Mouse (Mus musculus): ENCODE measurements around the gene Thap11. TPM values are rescaled to one million over a fixed set of nuclear protein-coding genes. Genes with fewer than 3 reads are reported as not detected.
"Not testable (repeated sequence)": the region's sequence is repeated elsewhere in the genome, so short reads cannot be mapped to it uniquely, and the experiment has no call there.

Gene Thap11
- polyA plus RNA-seq, 1 experiment from 2014 or later = 55.8 TPM

DNA sequence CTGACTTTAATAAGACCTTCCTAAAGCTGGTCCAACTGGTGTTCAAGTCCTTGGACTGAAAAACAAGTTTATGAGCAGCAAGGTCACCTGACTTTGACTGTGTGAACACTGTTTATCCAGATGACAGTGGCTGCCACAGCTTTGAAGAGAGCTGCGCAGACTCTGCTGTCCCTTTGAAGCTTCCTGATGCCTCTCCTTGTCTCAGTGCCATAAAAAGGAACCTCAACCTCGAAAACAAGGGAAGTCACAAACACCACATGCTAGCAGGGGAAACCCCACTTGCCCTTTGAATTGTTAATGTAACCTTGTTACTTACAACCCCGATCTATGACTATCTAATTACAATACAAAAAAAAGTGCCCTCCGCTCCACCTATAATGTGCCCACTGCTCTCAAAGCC, 29.4 kb upstream of the Thap11 start:
- Histone ChIP-seq H3K4me3 (replicated peaks) (peak overlapping the region; percentile 90), H3K9me3 (replicated peaks) (no peaks in the 10 kb centered on the region), H3K36me3 (peaks cover 34% of the 10 kb centered on the region), H3K27ac (replicated peaks) (no peak overlapping the region), H3K9ac (replicated peaks) (peak overlapping the region; percentile 95), H3K4me2 (peak overlapping the region; percentile 80), H3K4me1 (peaks cover 33% of the 10 kb centered on the region), H3K27me3 (replicated peaks) (no peaks in the 10 kb centered on the region)
- 48% methylated on average over 4 of the region's 4 CpGs for WGBS
- no peak for ATAC-seq (ENCODE audit: low FRiP score)

GRCm38 (mm10) chr8:105826379-105826778, 28.6 kb upstream of the Thap11 start:
- Histone ChIP-seq H3K9me3 (replicated peaks) (no peaks in the 10 kb centered on the region), H3K4me3 (replicated peaks) (peak overlapping the region; percentile 90), H3K36me3 (peaks cover 25% of the 10 kb centered on the region), H3K4me1 (peaks cover 29% of the 10 kb centered on the region), H3K4me2 (peak overlapping the region; percentile 80), H3K27ac (replicated peaks) (peak overlapping the region; percentile 78), H3K9ac (replicated peaks) (peak overlapping the region; percentile 95), H3K27me3 (replicated peaks) (no peaks in the 10 kb centered on the region)
- WGBS = 10% methylated on average over 4 of the region's 4 CpGs
- no peak for ATAC-seq (ENCODE audit: low FRiP score)

GRCm38 (mm10) chr8:105826861-105827848, 27.8 kb upstream of the Thap11 start, which contains the start of the genes Ranbp10 and Tsnaxip1:
Ranbp10 (minus strand) TSS chr8:105827350.
Tsnaxip1 (plus strand) TSS chr8:105827731.
- H3K36me3 ChIP-seq = peaks cover 20% of the 10 kb centered on the region
- H3K9ac ChIP-seq (replicated peaks) = peak within 1 kb of the TSS; percentile 95
- no peaks in the 10 kb centered on the region for H3K9me3 ChIP-seq (replicated peaks)
- peak within 1 kb of the TSS; percentile 90 for H3K4me3 ChIP-seq (replicated peaks)
- H3K4me2 ChIP-seq = peak within 1 kb of the TSS; percentile 80
- peaks cover 29% of the 10 kb centered on the region for H3K4me1 ChIP-seq
- peak within 1 kb of the TSS; percentile 84 for H3K27ac ChIP-seq (replicated peaks)
- H3K27me3 ChIP-seq (replicated peaks) = no peaks in the 10 kb centered on the region
- under 1% methylated on average over 52 of the region's 52 CpGs for WGBS
- ATAC-seq (ENCODE audit: low FRiP score) = peak; percentile 99

DNA sequence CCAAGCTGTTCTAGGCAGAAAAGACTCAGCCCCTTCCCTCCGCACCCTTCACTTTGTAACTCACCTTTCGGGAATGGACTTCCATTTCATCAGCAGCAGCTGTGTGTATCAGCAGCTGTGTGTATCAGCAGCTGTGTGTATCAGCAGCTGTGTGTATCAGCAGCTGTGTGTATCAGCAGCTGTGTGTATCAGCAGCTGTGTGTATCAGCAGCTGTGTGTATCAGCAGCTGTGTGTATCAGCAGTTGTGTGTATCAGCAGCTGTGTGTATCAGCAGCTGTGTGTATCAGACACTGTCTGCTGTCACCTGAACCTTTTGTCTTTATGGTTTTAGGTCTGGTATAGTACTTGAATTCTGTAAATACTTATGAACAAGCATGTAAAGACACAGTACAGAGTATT, 21.2 kb upstream of the Thap11 start:
- not testable (repeated sequence) for H3K4me3 ChIP-seq (replicated peaks); H3K9ac ChIP-seq (replicated peaks); ATAC-seq (ENCODE audit: low FRiP score); H3K4me1 ChIP-seq; H3K4me2 ChIP-seq; H3K27ac ChIP-seq (replicated peaks); H3K9me3 ChIP-seq (replicated peaks); H3K27me3 ChIP-seq (replicated peaks); H3K36me3 ChIP-seq
- 83% methylated on average over 2 of the region's 2 CpGs for WGBS

DNA sequence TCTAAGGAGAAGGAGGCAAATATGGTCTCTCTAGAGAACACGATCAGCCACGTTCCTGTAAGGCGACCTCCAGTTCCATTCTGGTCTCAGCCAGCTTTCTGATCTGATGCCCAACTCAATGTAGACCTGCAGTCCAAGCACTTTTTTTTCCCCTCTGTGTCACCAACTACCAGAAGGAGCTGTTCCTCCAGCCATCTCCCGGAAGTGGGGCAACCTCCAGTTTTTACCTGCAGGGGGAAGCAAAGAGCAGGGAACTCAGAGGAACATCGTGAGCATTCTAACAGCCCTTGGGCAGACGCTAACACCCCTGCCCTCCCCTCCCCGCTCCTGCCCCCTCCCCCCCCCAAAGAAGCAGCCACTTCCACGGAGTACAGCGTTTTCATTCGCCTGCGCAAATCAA, 19.6 kb upstream of the Thap11 start:
- WGBS = 34% methylated on average over 11 of the region's 11 CpGs
- H3K27ac ChIP-seq (replicated peaks) = no peak overlapping the region
- no peak for ATAC-seq (ENCODE audit: low FRiP score)
- H3K27me3 ChIP-seq (replicated peaks) = no peaks in the 10 kb centered on the region
- no peak overlapping the region for H3K4me2 ChIP-seq
- H3K9me3 ChIP-seq (replicated peaks) = no peaks in the 10 kb centered on the region
- no peaks in the 10 kb centered on the region for H3K4me1 ChIP-seq
- H3K36me3 ChIP-seq = no peaks in the 10 kb centered on the region
- no peak overlapping the region for H3K9ac ChIP-seq (replicated peaks)
- H3K4me3 ChIP-seq (replicated peaks) = no peak overlapping the region

GRCm38 (mm10) chr8:105836991-105837390, 17.9 kb upstream of the Thap11 start:
- no peaks in the 10 kb centered on the region for H3K27me3 ChIP-seq (replicated peaks)
- WGBS = 89% methylated on average over 6 of the region's 6 CpGs

DNA sequence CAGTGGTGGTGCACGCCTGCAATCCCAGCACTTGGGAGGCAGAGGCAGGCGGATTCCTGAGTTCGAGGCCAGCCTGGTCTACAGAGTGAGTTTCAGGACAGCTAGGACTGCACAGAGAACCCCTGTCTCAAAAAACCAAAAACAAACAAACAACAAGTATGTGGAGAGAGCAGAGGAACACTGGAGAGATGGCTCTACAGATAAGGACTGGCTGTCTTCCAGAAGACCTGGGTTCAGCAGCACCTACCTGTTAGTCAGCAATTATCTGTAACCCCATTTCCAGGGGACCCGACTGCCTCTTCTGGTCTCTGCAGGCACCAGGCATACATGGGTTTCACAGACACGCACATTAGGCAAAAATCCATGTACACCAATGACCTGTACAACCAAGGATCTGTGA, 15.7 kb upstream of the Thap11 start:
- Histone ChIP-seq H3K4me3 (replicated peaks) (no peak overlapping the region), H3K9ac (replicated peaks) (no peak overlapping the region), H3K9me3 (replicated peaks) (no peaks in the 10 kb centered on the region), H3K4me2 (no peak overlapping the region), H3K27ac (replicated peaks) (no peak overlapping the region), H3K4me1 (no peaks in the 10 kb centered on the region), H3K27me3 (replicated peaks) (no peaks in the 10 kb centered on the region), H3K36me3 (peaks cover 11% of the 10 kb centered on the region)
- 87% methylated on average over 5 of the region's 5 CpGs for WGBS
- no peak for ATAC-seq (ENCODE audit: low FRiP score)

More at GRCm38 (mm10) chr8:105836991-105837390, 17.9 kb upstream of the Thap11 start:
- ATAC-seq (ENCODE audit: low FRiP score) = no peak
- H3K4me1 ChIP-seq = no peaks in the 10 kb centered on the region
- no peaks in the 10 kb centered on the region for H3K9me3 ChIP-seq (replicated peaks)
- H3K9ac ChIP-seq (replicated peaks) = no peak overlapping the region
- H3K27ac ChIP-seq (replicated peaks) = no peak overlapping the region
- H3K4me3 ChIP-seq (replicated peaks) = no peak overlapping the region
- no peak overlapping the region for H3K4me2 ChIP-seq
- H3K36me3 ChIP-seq = 0 out of 2 replicates have a peak, but pooled peaks cover 3% of the 10 kb centered on the region

DNA sequence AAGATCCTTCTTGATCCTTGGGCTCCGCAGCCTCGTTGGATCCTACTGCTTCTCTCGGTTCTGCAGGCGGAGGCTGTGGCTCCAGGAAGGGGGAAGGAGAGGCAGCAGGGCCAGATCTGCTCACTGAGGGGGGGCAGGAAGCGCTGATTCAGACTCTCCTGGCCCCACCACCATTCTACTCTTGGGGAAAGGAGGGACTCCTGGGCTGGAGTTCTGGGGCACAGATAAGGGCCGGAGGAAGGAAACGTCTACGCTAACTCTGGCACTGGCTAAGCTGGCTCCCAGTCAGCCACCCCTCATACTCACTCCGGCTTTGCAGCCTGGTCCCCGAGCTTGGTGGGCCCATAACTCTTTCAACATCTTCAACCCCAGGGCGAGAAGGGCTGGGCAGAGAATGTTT, 8.3 kb upstream of the Thap11 start:
- no peak overlapping the region for H3K27ac ChIP-seq (replicated peaks)
- peaks cover 8% of the 10 kb centered on the region for H3K4me1 ChIP-seq
- H3K36me3 ChIP-seq = peaks cover 60% of the 10 kb centered on the region
- H3K4me3 ChIP-seq (replicated peaks) = no peak overlapping the region
- H3K9ac ChIP-seq (replicated peaks) = no peak overlapping the region
- no peaks in the 10 kb centered on the region for H3K9me3 ChIP-seq (replicated peaks)
- 97% methylated on average over 11 of the region's 11 CpGs for WGBS
- no peak for ATAC-seq (ENCODE audit: low FRiP score)
- no peak overlapping the region for H3K4me2 ChIP-seq
- no peaks in the 10 kb centered on the region for H3K27me3 ChIP-seq (replicated peaks)

DNA sequence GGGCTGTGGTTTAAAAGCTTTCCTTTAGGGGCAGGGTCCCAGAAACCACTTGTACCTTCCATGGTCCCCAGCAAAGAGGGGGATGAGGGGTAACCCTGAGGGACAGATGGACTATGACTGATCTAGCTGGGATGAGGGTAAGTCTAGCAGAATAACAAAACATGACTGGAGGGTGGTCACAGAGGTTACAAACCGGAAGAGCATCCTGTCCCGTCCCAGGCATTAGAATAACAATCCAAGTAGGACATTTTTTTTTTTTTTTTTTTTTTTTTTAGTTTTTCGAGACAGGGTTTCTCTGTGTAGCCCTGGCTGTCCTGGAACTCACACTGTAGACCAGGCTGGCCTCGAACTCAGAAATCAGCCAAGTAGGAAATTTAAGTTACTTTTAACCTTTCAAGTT, 4.9 kb upstream of the Thap11 start:
- H3K27ac ChIP-seq (replicated peaks) = no peak overlapping the region
- H3K9ac ChIP-seq (replicated peaks) = no peak overlapping the region
- H3K4me3 ChIP-seq (replicated peaks) = 0 out of 2 replicates have a peak overlapping the region, but pooled peaks have one; percentile 8
- H3K36me3 ChIP-seq = peaks cover 42% of the 10 kb centered on the region
- H3K9me3 ChIP-seq (replicated peaks) = no peaks in the 10 kb centered on the region
- no peak overlapping the region for H3K4me2 ChIP-seq
- H3K27me3 ChIP-seq (replicated peaks) = no peaks in the 10 kb centered on the region
- no peak for ATAC-seq (ENCODE audit: low FRiP score)
- peaks cover 11% of the 10 kb centered on the region for H3K4me1 ChIP-seq
- WGBS = 85% methylated on average over 4 of the region's 4 CpGs

- ATAC-seq (ENCODE audit: low FRiP score) = no peak
- peak overlapping the region; percentile 8; the same call in 1 of the 2 replicates for H3K4me3 ChIP-seq (replicated peaks)
- H3K27ac ChIP-seq (replicated peaks) = no peak overlapping the region
- no peaks in the 10 kb centered on the region for H3K27me3 ChIP-seq (replicated peaks)
- WGBS = 85% methylated on average over 7 of the region's 7 CpGs
- H3K9me3 ChIP-seq (replicated peaks) = no peaks in the 10 kb centered on the region
- peak overlapping the region; percentile 40 for H3K4me2 ChIP-seq
- peaks cover 36% of the 10 kb centered on the region for H3K36me3 ChIP-seq
- H3K9ac ChIP-seq (replicated peaks) = no peak overlapping the region
- H3K4me1 ChIP-seq = peaks cover 11% of the 10 kb centered on the region
Observed at GRCm38 (mm10) chr8:105850611-105851010, 4.3 kb upstream of the Thap11 start.

DNA sequence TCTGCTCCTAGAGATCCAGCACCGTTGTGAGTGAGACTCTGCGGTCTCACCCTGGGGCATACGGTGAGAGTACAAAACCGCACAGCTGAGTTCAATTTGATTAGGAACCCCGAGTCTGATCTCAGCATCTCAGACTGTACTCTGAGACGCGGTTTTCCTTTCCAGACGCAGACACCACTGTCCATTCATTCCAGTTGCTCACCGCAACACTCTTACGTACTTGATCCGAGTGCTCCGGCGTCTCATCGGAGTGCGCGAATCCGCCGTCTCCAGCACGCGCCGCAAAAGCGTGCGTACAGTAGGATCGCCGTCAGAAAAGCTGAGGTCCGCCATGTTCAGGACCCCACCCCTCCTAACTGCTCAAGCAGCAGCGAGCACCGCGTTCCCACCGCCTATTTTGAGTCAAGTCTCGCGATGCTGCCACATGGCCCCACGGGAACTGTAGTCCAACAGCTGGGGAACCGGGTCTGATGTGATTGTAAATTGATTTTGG, 3.2 kb upstream of the Thap11 start:
- peaks cover 20% of the 10 kb centered on the region for H3K4me1 ChIP-seq
- ATAC-seq (ENCODE audit: low FRiP score) = peak; percentile 82
- no peaks in the 10 kb centered on the region for H3K9me3 ChIP-seq (replicated peaks)
- H3K36me3 ChIP-seq = peaks cover 25% of the 10 kb centered on the region
- H3K9ac ChIP-seq (replicated peaks) = peak overlapping the region; percentile 85
- H3K27ac ChIP-seq (replicated peaks) = peak overlapping the region; percentile 87
- no peaks in the 10 kb centered on the region for H3K27me3 ChIP-seq (replicated peaks)
- peak overlapping the region; percentile 74 for H3K4me3 ChIP-seq (replicated peaks)
- H3K4me2 ChIP-seq = peak overlapping the region; percentile 75
- under 1% methylated on average over 34 of the region's 34 CpGs for WGBS

All from neural tube, embryonic 15.5 days (tissue).